Mouse (Mus musculus) C2C12 (cell line): ENCODE data around the gene Slc25a13. TPM values are rescaled to one million over a fixed set of nuclear protein-coding genes. Genes with fewer than 3 reads are reported as not detected.
"Not testable (repeated sequence)": the region's sequence is repeated elsewhere in the genome, so short reads cannot be mapped to it uniquely, and the experiment has no call there.

ENCODE experiments used
- H3K27me3 ChIP-seq: one replicate; pipeline ENCODE4 v1.6.1; 2011; ENCODE audit not compliant: control insufficient read depth, insufficient read depth, insufficient read length
- H3K36me3 ChIP-seq: one replicate; pipeline ENCODE4 v1.6.1; 2011; ENCODE audit not compliant: control insufficient read depth, insufficient read depth
- H3K4me3 ChIP-seq: one replicate; pipeline ENCODE4 v1.5.1; 2011; ENCODE audit warnings: mild to moderate bottlenecking, control low read depth; ENCODE audit not compliant: poor library complexity, insufficient read depth, severe bottlenecking
- H3K79me2 ChIP-seq: one replicate; pipeline ENCODE4 v1.6.1; 2011; ENCODE audit not compliant: control insufficient read depth, insufficient read depth
- H3K79me3 ChIP-seq: one replicate; pipeline ENCODE4 v1.6.1; 2011; ENCODE audit warnings: low read depth, control low read depth
- H3ac ChIP-seq: one replicate; pipeline ENCODE3; 2011; ENCODE audit warnings: low read depth; ENCODE audit not compliant: control insufficient read depth, insufficient read length
- CEBPB ChIP-seq: IDR thresholded peaks from one replicate; pipeline ENCODE4 v1.6.1; 2011; ENCODE audit warnings: low read depth, mild to moderate bottlenecking, control low read depth, moderate library complexity
- CTCF ChIP-seq: IDR thresholded peaks from one replicate; pipeline ENCODE4 v1.5.1; 2011; ENCODE audit not compliant: control insufficient read depth, insufficient read depth, insufficient read length
- FOSL1 ChIP-seq: IDR thresholded peaks from one replicate; pipeline ENCODE4 v1.8.0; 2011; ENCODE audit warnings: mild to moderate bottlenecking, low read length; ENCODE audit not compliant: poor library complexity, insufficient read depth, severe bottlenecking
- MAX ChIP-seq: IDR thresholded peaks from one replicate; pipeline ENCODE4 v1.6.1; 2011; ENCODE audit warnings: mild to moderate bottlenecking, control low read depth
- MYOD1 ChIP-seq: IDR thresholded peaks from one replicate; pipeline ENCODE4 v1.6.1; 2011; ENCODE audit warnings: low read depth; ENCODE audit not compliant: control insufficient read depth, insufficient read length
- MYOG ChIP-seq: IDR thresholded peaks from one replicate; pipeline ENCODE4 v1.6.1; 2011; ENCODE audit not compliant: control insufficient read depth, insufficient read length; ENCODE audit errors: extremely low read depth
- USF1 ChIP-seq: IDR thresholded peaks from one replicate; pipeline ENCODE4 v1.6.1; 2011; ENCODE audit warnings: low read depth, mild to moderate bottlenecking, control low read depth, moderate library complexity
- polyA plus RNA-seq: library from polyadenylated mRNA; unstranded; fragments of >200 nt; fragmentation: generic; extraction: Trizol; gene quantifications from one replicate; pipeline ENCODE4 v1.2.1, GENCODE M21; 2012; ENCODE audit warnings: missing spikeins

Slc25a13 gene
- polyA plus RNA-seq, 1 experiment, result 0.69 TPM

DNA sequence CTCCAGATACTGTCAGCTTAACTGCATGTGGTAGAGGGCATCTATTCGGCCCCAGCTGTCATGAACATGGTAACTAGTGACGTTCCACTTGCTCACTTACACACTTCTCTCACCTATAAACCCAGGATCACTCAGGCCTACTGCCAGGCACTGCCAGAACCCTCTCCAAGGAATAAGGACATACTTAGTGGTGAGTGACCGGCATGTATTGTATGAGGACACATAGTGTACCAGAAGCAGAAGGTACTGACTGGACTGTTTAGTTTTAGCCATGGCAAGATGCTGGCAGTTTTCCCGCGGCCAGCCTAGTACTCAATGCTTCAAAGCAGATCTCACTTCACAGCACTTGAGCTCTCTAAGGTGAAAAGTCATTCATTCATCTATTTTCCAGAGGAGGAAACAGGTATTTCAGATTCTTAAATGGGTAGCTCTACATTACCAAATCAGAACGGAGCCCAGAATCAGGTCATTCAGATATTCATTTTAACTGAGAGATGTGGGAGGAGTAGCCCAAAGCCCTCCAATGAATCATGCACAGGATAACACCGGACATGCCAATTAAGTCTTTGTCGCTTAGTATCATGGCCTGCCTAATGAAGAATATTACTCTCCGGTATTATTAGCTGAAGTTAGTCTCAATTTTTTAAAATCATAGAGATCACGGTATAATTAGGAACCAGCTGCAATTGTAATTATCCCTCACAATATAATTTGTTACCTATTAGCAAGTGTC lies 17.7 kb downstream of the Slc25a13 start:
- H3K27me3 ChIP-seq, result no peaks in the 10 kb centered on the region
- no peaks in the 10 kb centered on the region for H3K79me2 ChIP-seq
- no peaks in the 10 kb centered on the region for H3K79me3 ChIP-seq
- no peak overlapping the region for H3K4me3 ChIP-seq
- H3K36me3 ChIP-seq, result no peaks in the 10 kb centered on the region
- TF ChIP-seq CTCF, result no peak
- no peak for TF ChIP-seq USF1
- TF ChIP-seq MYOG, result no peak
- TF ChIP-seq MYOD1, result no peak
- no peak for TF ChIP-seq FOSL1
- no peak for TF ChIP-seq MAX
- no peak for TF ChIP-seq CEBPB
- H3ac ChIP-seq, result no peak overlapping the region

DNA sequence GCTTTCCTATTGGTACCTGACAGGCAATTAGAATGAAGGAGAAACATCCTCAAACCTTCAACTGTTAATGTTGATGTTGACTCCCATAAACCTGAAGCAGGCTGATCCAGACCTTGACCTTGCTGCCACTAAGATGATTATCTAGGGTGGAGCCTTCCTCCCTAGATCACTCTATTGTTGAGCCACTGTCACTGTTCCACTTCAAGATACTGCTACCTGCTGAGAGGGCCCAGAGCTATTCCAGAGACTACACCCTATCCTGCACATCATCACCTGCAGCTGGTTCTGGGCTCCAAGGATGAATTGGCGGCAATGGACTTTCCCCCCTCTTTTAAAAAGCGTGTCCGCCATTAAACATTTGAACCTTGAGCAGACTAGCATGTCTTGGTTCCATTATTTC lies 18.9 kb downstream of the Slc25a13 start:
- not testable (repeated sequence) for H3K79me3 ChIP-seq, H3K27me3 ChIP-seq, H3K79me2 ChIP-seq, H3ac ChIP-seq, H3K36me3 ChIP-seq, H3K4me3 ChIP-seq

DNA sequence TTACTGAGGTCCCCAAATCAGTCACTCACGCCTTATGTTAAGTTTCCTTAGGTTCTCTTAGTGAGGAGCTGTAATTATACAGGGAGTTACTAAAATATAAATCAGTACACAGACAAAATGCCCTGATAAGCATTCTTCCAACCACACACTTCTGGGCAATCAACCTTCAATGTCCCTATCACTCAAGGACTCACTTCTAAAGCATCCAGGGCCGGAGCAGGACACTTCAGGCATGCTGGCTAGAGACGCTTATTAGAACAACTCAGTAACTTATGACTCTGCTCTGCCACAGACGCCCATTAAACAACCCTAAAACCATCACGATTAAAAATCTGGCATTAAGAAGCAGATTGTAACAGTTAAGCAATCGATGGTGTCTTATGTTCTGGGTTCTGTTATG lies 19.6 kb downstream of the Slc25a13 start:
- TF ChIP-seq CTCF (no peak), MAX (no peak), MYOD1 (no peak), MYOG (no peak), USF1 (no peak), FOSL1 (no peak), CEBPB (no peak)
- no peak overlapping the region for H3K4me3 ChIP-seq
- no peaks in the 10 kb centered on the region for H3K79me3 ChIP-seq
- no peaks in the 10 kb centered on the region for H3K27me3 ChIP-seq
- H3ac ChIP-seq, result no peak overlapping the region
- H3K36me3 ChIP-seq, result no peaks in the 10 kb centered on the region
- H3K79me2 ChIP-seq, result no peaks in the 10 kb centered on the region

GRCm38 (mm10) chr6:6196527-6196926 lies 20.4 kb downstream of the Slc25a13 start:
- Histone ChIP-seq H3K79me3 (no peaks in the 10 kb centered on the region), H3K27me3 (no peaks in the 10 kb centered on the region), H3K36me3 (no peaks in the 10 kb centered on the region), H3ac (no peak overlapping the region), H3K79me2 (no peaks in the 10 kb centered on the region), H3K4me3 (no peak overlapping the region)
- TF ChIP-seq FOSL1 (no peak), MAX (no peak), CTCF (no peak), MYOD1 (no peak), MYOG (no peak), CEBPB (no peak), USF1 (no peak)

DNA sequence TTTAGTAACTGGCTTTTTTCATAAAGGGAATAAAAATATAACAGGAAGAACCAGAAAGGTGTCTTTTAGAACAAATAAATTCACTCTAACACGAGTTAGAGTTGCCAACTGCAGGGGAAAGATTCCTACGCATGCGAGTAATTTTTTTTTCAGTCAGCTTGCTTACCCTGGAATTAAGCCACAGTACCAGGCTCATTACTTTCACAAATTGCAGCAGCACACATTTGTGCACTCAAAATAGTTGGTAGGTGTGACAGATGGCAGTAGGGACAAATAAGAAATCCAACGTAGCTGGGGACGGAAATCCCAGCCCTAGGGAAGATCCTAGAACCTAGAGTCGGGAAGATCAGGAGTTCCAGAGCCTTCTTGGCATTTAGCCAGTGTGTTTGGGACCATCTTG lies 22.1 kb downstream of the Slc25a13 start:
- no peak overlapping the region for H3ac ChIP-seq
- no peaks in the 10 kb centered on the region for H3K79me2 ChIP-seq
- no peak for TF ChIP-seq FOSL1
- no peak for TF ChIP-seq CEBPB
- no peak for TF ChIP-seq MYOG
- no peak for TF ChIP-seq MAX
- TF ChIP-seq USF1, result no peak
- TF ChIP-seq MYOD1, result no peak
- TF ChIP-seq CTCF, result no peak
- no peaks in the 10 kb centered on the region for H3K27me3 ChIP-seq
- H3K79me3 ChIP-seq, result no peaks in the 10 kb centered on the region
- H3K36me3 ChIP-seq, result no peaks in the 10 kb centered on the region
- no peak overlapping the region for H3K4me3 ChIP-seq

DNA sequence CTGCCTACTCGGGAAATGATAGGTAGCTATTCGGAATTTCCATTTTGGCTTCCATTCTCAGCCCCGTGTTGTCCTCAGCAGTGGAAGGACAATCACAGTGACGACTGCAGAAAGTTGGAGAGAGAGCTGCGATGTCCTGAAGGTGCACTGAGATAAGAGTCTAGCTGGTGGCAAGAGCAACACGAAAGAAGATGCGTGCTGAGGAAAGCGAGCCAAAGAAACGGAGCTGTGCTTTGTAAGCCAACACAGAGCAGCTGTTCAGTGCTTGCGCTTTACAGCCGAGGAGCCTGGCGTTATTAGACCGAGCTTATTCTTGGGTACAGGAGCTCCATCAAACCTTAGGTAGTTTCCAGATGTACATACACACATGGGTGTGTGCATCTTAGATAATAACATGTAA lies 23.1 kb downstream of the Slc25a13 start:
- Histone ChIP-seq H3K36me3 (no peaks in the 10 kb centered on the region), H3ac (no peak overlapping the region), H3K79me3 (no peaks in the 10 kb centered on the region), H3K79me2 (no peaks in the 10 kb centered on the region), H3K4me3 (no peak overlapping the region), H3K27me3 (no peaks in the 10 kb centered on the region)
- TF ChIP-seq USF1, result no peak
- no peak for TF ChIP-seq CEBPB
- TF ChIP-seq FOSL1, result no peak
- no peak for TF ChIP-seq MYOG
- TF ChIP-seq MAX, result no peak
- no peak for TF ChIP-seq MYOD1
- no peak for TF ChIP-seq CTCF
